Mouse (Mus musculus) left cerebral cortex, postnatal 36 days (tissue): Measurements from ENCODE around the gene Hsf3. TPM values are rescaled to one million over a fixed set of nuclear protein-coding genes. Genes with fewer than 3 reads are reported as not detected.
"Not testable (repeated sequence)": the region's sequence is repeated elsewhere in the genome, so short reads cannot be mapped to it uniquely, and the experiment has no call there.

Source experiments
- DNase-seq, 2 experiments: peaks; one replicate each; pipeline ENCODE4 v3.0.0; 2021 to 2022; ENCODE audit warnings: low spot score in 2 of 2, mixed read lengths in 1 of 2
- intact Hi-C: fragments of 180-260 bp; cut with DNase I; formaldehyde crosslinking; loops from one replicate; pipeline ENCODE4 v1.15.1; 2025
- total RNA-seq, 2 experiments: library from RNA; stranded (reverse); gene quantifications; 2 replicates each; pipeline ENCODE4 v1.2.3; 2021

Hsf3 gene
- total RNA-seq = not detected

- peak in 1 of 2 experiments; percentile 3 for DNase-seq
- intact Hi-C loops = no loop called here
Measured at GRCm38 (mm10) chrX:96456201-96456963, at the start of gene Hsf3. Hsf3 (minus strand) TSS chrX:96456294.

DNA sequence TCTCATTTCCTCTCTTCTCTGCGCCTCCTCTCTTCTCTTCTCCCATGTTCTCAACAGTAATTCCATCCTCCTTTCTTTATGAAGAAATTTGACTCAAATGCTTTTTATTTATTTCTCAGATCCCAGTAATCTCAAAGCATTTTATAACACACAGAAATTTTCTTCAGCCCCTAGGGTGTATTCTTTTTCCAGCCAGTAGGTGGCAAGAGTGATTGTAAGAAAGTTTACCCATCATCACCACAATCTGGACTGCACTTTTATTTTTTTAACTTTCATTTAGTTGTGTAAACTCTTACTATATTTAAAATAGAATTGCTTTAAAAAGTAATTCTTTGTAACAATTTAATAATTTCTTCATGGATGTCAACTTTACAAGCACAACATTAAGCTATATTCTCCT, 45.5 kb upstream of the Hsf3 start:
- intact Hi-C loops = loop anchor here (2.0 kb wide), 1 partner anchor 377 kb away; no protein-coding TSS in a partner anchor

GRCm38 (mm10) chrX:96455149-96455548, 945 bp downstream of the Hsf3 start, which contains the start of gene Heph:
Heph (plus strand) TSS chrX:96455359.
- intact Hi-C loops = no loop called here
- no peak for DNase-seq

More for the DNA sequence above, 45.5 kb upstream of the Hsf3 start:
- no peak for DNase-seq

DNA sequence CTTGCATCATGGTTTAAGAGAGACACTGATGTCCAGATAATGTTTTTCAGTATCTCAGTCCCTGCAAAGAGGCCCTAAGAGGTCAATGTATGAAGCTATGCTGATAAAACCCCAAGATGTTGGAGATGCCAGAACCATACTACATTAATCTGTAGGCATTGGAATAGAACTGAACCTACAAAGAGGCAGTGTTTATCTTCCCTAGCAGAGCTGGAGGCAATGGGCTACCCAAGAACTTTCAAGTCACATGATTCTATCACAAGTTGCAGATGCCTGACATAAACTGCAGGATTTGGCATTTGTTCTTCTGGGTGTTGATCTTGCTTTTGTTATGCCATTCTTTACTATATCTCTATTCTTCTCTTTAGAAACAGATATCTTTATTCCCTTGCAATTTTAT, 36.7 kb downstream of the Hsf3 start:
- intact Hi-C loops = no loop called here
- DNase-seq = no peak

DNA sequence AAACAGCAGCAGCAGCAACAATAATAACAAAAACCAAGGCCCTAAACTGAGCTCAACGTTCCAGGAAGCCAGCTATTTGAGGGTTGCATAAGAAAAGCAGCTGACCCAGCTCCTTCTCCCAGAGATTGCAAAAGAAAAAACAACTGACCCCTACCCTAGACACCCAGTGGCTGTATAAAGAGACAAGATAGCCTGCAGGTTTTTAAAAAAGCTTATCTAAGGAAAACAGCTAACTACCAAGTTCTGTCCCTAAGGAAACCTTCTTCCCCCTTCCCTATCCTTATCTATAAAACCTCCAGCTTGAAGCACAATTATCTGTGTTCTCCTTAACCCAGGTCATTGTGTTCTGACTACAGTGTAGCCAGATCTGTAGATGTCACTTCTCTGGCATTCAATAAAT, 38.4 kb downstream of the Hsf3 start:
- intact Hi-C loops = no loop called here
- no peak for DNase-seq

DNA sequence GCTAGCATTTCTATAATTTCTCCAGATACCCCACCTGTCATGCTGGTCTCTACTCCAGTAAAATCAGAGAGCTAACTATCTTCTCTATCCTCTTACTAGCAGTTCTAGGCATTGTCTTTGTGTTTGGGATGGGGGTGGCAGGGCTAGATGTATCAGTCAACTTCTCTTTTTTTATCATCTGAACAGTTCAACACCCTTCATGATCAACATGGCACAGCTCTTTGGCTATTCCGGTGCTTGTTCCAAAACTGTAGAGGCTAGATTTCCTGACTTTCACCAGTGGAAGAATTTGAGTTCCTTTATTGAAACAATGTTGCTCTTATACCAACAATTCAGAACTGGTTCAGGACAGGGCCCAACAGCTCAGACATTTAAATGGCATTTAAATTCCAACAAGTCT, 39.1 kb downstream of the Hsf3 start:
- DNase-seq = no peak
- intact Hi-C loops = no loop called here

GRCm38 (mm10) chrX:96415351-96415750, 40.7 kb downstream of the Hsf3 start:
- intact Hi-C loops, DNase-seq: not testable (repeated sequence)

GRCm38 (mm10) chrX:96339108-96339507, 117.0 kb downstream of the Hsf3 start:
- intact Hi-C loops = no loop called here
- DNase-seq = no peak

DNA sequence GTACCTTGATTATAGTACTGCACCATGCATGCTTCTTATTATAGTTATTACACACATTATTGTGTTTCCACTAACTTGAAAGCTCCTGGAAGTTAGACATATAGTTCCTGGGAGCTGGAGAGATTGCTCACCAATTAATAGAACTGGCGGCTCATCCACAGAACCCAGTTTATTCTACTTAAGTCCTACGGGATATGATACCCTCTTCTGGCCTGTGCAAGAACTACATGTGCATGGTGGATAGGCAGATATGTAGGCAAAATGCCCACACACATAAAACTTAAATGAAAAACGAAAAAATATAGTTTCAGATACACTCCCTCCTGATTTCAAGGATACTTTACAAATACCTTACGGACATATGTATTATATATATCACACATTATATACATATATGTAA, 126.3 kb downstream of the Hsf3 start:
- no peak for DNase-seq
- intact Hi-C loops = no loop called here

GRCm38 (mm10) chrX:96293338-96293737, 162.8 kb downstream of the Hsf3 start, which contains the start of gene Vsig4:
Vsig4 (minus strand) TSS chrX:96293438.
- no peak for DNase-seq
- intact Hi-C loops = no loop called here

- intact Hi-C loops = no loop called here
- no peak for DNase-seq
Measured at GRCm38 (mm10) chrX:96256509-96256908, 199.6 kb downstream of the Hsf3 start.

Other genes starting within 250 kb of the Hsf3 start
- gene Vsig4, start 162.9 kb downstream of the Hsf3 start, total RNA-seq = not detected
- gene Heph, start 935 bp downstream of the Hsf3 start, total RNA-seq = 1 to 10 TPM; 2.6 to 3.9 TPM